Mouse (Mus musculus) brain, embryonic 14.5 days (tissue): ENCODE measurements around the gene Pcolce.

Experiments used
- CTCF ChIP-seq: fragments of 200-500 bp; IDR thresholded peaks from 2 replicates; pipeline ENCODE4 v1.5.1; 2012; ENCODE audit warnings: inconsistent platforms, mild to moderate bottlenecking, moderate library complexity, borderline replicate concordance; ENCODE audit not compliant: insufficient read depth, insufficient read length; ENCODE audit errors: extremely low read depth
- POLR2A ChIP-seq: fragments of 200-500 bp; IDR thresholded peaks from 2 replicates; pipeline ENCODE4 v1.6.1; 2012; ENCODE audit warnings: mild to moderate bottlenecking, inconsistent platforms, borderline replicate concordance; ENCODE audit not compliant: poor library complexity, insufficient read depth, insufficient read length, severe bottlenecking; ENCODE audit errors: extremely low read depth

DNA sequence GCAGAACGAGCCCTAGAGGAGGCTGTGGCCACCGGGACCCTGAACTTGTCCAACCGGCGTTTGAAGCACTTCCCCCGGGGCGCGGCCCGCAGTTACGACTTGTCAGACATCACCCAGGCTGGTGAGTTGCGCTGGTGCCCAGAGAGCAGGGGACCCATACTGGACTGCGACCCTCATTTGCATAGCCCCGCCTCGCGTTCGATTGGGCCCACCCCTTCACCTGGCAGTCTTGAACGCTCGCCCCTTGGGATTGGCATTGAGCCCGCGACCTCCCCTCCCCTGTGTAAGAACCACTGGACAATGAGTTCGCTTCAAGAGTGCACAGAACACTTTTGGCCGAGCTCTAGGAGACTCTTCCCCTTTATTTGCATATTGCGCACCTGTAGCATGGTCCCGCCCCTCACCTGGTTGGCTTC, 15.7 kb upstream of the Pcolce start:
- no peak for TF ChIP-seq CTCF
- no peak for TF ChIP-seq POLR2A
